Mouse (Mus musculus): ENCODE data around the gene Myl12a. TPM values are rescaled to one million over a fixed set of nuclear protein-coding genes. Genes with fewer than 3 reads are reported as not detected.

Myl12a gene
- total RNA-seq (2021): 10 to 100 TPM; 47.2 to 48.0 TPM
- long read RNA-seq, experiment 1, transcript Myl12a-206 (4 exons, 1,937 nt): major isoform, 46 of 49 reads
- long read RNA-seq, experiment 1, partial matches to known transcripts: 3 of 49 reads
- long read RNA-seq, experiment 1, other reads (novel, unspliced or antisense): 0 of 49 reads
- long read RNA-seq, experiment 2, transcript Myl12a-206 (4 exons, 1,937 nt): major isoform, 33 of 39 reads
- long read RNA-seq, experiment 2, partial matches to known transcripts: 4 of 39 reads
- long read RNA-seq, experiment 2, other reads (novel, unspliced or antisense): 1 of 39 reads

DNA sequence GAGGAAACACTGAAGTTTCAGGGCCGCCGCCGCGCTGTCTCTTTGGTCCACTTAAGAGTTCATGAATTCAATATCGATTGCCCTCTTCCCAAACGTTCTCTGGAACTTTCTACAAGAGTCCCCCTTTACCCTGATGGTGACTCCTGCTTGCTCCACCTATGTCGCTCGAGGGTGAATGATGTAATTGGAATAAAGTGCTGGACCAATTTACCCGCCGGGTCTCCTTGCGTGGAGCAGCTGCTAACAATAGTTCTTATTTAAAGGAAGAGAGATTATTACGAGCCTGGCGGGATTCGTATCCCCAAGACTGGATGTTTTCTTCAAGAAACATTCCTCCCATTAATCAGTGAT, at the start of gene Myl12a:
Myl12a (minus strand) TSS at position 135 of the 351 bp plus-strand sequence.
- intact Hi-C loops (cut with DNase I): loop anchor here (10.0 kb wide), 1 partner anchor 182 kb away; the partner anchor contains the start of gene Lpin2
- no peak for DNase-seq (ENCODE audit: low spot score in 2 of 2)

DNA sequence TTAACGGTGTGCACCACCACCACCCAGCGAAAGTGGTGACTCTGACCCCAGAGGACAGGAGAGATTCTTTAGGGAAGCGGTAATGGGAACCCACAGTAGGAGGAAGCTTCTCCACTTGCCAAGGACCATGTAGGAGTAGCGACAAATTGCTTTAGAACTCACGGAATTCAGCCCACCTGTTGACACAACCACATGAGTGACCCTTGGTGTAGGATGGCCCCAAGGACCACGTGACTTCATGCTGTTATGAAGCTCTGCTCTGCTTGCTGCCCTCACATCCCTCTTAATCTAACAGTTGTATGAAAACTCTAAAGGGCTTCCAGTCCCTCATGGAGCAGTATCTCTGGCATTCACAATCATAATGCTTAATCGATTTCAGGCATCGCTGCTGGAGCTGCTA, 46.6 kb upstream of the Myl12a start:
- intact Hi-C loops (cut with DNase I): no loop called here
- DNase-seq (ENCODE audit: low spot score in 2 of 2): no peak

DNA sequence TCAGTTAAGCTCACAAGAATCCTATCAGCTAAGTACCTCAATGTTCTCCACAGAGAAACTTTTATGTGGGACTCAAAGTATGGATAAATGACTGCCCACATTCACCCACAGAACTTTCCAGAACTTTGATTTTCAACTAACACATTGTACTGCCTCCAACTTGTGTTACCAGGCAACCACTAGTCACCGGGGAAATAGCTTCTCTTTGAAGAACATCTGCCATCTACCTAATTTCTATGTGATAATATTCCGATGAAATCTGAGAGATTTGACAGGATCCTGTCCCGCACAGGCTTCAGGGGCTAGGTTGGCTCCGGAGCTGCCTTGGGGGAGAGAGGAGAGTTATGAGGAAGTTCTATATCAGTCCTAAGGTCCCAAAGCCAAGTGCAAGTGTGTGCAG, 44.2 kb upstream of the Myl12a start:
- no peak for DNase-seq (ENCODE audit: low spot score in 2 of 2)
- intact Hi-C loops (cut with DNase I): no loop called here

DNA sequence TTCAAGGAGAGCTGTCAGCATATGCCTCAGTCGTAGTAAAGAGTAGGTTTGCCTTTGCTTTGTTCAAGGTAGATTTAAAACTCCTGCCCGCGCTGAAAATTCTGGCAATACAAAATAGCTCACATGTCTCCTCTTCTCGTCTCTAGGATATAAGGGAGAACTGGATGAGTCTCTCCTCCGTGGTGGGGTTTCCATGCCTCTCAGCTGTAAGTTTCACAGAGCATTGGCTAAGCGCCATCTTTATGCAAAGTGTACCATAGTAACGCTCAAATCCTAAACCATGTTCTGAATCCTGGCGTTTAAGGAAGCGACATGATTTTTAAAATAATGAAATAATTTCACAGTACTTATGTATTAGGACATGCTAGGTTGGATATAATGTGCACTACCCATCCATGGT, 42.9 kb upstream of the Myl12a start:
- intact Hi-C loops (cut with DNase I): no loop called here
- peak in 1 of 2 experiments; percentile 66 for DNase-seq (ENCODE audit: low spot score in 2 of 2)

DNA sequence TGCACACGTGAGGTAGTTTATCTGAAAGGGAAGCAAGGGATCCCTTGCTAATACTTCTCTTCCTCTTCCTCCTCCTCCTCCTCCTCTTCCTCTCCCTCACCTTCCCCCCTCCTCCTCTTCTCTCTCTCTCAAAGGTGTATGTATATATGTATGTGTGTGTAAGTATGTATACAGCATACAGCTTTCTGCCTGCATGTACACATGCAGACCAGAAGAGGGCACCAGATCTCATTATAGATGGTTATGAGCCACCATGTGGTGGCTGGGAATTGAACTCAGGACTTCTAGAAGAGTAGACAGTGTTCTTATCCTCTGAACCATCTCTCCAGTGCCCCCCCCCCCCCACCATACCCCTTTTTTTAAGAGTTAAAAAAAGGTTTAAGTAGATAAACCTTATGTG, 40.0 kb upstream of the Myl12a start:
- intact Hi-C loops (cut with DNase I): no loop called here
- no peak for DNase-seq (ENCODE audit: low spot score in 2 of 2)

DNA sequence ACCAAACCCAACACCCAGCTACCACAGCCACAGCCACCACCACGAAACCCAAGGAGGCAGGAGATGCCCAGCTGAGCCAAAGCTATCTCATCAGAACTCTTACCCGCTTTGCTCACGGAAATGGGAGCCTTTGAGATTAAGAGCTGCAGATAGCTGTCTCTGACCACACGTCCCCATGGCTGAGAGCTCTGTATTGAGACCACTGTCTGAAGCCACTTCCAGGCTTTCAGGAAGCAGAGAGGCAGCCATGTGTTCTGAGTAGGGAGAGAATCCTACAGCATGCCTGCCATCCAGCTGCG, 37.9 kb upstream of the Myl12a start:
- DNase-seq (ENCODE audit: low spot score in 2 of 2): no peak
- intact Hi-C loops (cut with DNase I): no loop called here

DNA sequence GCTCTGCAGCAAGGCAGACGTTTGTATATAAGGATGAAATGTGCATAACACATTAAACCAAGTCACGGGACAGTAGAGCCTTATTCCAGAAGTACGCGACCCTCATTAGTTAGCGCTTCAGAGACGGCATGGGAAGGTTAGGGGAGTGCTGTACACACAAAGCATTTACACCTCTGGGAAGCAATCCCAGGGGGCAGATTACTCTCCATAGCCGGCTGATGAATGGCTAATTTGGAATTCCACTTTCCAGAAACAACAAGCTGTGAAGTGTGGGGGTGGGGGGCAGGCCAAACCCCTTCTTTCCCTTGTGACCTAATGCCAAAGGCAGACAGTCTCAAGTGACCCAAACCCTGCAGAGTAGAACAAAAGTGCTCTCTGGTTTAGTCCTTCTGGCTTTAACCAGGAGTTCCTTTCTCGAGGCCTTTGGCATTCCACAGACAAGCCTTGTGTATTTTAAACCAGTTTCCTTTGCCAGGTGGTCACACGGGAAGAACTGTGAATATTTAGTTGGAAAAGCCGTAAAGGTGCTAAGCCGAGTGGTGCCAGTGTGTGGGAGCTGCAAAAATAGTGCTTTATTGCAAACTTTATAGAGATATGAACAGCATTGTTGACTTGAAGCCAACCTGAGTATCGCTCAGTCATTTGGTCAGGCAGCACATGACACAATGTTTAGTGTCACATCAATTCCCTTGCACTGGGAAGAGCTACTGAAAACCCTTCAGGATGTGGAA, 37.3 kb upstream of the Myl12a start:
- intact Hi-C loops (cut with DNase I): no loop called here

DNA sequence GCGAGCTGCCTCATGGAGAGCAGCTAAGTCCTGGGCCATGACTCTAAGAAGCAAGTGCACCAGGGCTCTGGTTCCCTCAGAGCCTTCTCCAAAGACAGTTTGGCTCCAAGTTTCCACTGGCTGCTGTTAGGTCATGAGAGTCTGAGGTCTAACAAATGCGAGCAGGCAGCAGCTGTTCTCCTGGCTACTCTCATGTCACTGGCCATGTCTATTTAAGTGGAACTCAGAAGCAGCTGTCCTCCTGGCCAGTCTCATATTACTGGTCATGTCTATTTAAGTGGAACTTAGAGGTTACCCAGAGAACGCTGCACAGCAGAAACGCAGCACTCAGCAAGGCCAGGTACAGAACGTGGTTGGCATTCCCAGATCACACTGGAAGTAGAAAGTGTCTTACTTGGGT, 36.1 kb upstream of the Myl12a start:
- no peak for DNase-seq (ENCODE audit: low spot score in 2 of 2)
- intact Hi-C loops (cut with DNase I): no loop called here

More for the DNA sequence above, 37.3 kb upstream of the Myl12a start:
- DNase-seq (ENCODE audit: low spot score in 2 of 2): peak in 1 of 2 experiments; percentile 33

DNA sequence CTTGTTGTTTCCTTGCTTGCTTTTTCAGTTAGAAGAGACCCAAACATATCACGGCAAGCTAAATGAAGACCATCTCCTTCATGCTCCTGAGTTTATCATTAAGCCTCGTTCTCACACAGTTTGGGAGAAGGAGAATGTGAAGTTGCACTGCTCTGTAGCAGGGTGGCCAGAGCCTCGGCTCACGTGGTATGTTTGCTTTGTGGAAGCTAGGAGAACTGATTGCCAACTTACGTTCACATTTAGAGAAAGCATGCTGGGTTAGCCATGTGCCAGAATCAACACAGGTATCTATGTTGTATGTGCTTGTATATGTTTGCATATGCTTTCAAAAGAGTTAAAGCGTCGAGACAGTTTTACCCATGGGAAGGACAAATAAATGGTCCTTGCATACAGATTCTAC, 34.5 kb upstream of the Myl12a start:
- intact Hi-C loops (cut with DNase I): no loop called here
- DNase-seq (ENCODE audit: low spot score in 2 of 2): no peak

DNA sequence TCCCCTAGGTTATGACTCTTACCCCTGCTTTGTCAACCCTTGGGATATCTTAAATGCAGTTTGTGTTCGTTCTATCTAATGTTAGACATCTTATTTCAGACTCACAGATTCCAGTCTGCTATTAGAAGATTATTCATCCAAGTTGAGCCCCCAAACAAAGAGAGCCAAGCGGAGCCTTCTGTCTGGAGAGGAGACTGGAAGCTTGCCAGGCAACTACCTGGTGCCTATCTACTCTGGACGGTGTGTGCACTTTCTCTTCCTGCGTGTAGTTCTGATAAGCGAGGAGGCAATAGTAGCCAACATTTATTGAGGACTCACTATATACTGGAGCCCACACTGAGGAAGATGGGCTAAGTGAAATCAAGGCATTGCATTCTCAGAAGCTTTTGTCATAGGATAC, 31.8 kb upstream of the Myl12a start:
- DNase-seq (ENCODE audit: low spot score in 2 of 2): no peak
- intact Hi-C loops (cut with DNase I): no loop called here

DNA sequence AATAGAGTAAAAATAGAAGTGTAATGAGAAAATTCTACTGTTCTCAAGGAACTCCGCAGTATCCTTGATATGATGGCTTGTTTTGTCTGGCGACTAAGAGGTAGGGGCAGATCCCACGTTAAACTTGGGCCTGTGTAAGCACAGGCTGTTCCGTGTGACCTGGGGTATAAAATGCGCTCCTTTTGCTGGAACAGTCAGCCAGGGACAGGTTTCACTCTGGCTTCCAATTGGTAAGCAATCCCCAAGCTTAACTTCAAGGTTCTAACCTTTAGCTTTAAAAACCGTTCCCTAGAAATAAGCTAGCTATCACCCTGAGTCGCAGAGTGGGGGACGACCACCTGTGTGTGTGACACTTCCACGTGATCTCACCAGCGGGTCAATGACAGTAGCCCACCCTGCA, 30.0 kb upstream of the Myl12a start:
- no peak for DNase-seq (ENCODE audit: low spot score in 2 of 2)
- intact Hi-C loops (cut with DNase I): no loop called here

DNA sequence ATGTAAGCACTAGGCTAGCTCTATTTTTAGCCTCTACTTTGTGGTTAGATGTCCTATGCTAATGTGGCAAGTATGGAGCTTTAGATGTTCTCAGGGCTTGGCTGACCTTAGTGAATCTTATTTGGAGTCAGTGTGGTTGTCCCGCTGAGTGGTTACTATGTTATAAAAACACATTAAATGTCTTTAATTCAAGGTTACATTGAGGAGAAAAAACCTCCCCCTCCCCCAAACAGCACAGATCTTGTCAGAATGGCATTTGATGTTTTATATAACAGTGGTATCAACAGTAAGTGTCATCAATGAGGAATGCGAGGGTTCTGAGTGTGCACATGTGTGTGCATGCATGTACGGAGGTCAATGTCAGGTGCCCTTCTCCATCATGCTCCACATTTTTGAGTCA, 24.5 kb upstream of the Myl12a start:
- intact Hi-C loops (cut with DNase I): no loop called here
- DNase-seq (ENCODE audit: low spot score in 2 of 2): no peak

DNA sequence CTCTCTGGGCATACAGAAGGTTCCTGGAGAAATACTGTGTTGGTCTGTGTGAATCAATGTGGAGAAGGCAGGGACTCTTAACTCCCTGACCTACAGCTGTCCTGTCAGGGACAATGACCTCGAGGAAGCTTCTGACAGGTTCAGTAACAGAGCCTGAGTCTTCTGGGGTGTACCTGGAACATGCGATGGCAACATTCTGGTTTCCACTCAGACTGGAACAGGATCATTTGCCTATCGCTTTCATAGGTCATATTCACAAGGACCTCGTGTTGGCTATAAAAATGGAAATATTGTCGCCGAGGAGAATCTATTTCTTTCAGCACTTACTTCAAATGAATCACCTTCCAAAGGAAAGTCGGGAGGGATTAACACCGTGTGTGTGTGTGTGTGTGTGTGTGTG, 23.2 kb upstream of the Myl12a start:
- intact Hi-C loops (cut with DNase I): no loop called here
- DNase-seq (ENCODE audit: low spot score in 2 of 2): no peak

DNA sequence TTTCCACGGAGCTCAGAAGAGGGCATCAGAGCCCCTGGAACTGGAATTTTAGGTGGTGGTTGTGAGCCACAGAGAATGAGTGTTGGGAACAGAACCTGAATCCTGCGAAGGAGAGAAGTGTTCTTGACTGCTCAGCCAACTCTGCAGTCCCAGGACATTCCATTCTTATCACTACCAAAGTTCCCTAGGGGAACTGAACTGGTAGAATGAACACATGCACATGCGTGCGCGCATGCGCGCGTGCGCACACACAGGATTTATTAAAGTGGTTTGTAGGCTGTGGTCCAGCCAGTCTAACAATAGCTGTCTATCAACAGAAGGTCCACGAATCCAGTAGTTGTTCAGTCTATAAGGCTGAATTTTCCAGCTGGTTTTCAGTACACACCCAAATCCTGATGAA, 21.4 kb upstream of the Myl12a start:
- DNase-seq (ENCODE audit: low spot score in 2 of 2): no peak
- intact Hi-C loops (cut with DNase I): no loop called here

DNA sequence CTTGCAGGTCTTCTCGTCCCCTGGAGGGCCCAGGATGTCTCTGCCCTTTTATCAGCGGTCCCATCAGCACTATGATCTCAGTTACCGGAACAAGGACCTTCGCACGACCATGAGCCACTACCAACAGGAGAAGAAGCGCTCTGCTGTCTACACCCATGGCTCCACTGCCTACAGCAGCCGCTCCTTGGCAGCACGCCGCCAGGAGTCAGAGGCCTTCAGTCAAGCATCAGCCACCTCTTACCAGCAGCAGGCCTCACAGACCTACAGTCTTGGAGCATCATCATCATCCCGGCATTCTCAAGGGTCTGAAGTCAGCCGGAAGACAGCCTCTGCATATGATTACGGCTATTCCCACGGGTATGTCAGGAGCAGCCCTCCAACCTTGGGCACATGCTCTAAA, 20.2 kb upstream of the Myl12a start:
- DNase-seq (ENCODE audit: low spot score in 2 of 2): no peak
- intact Hi-C loops (cut with DNase I): no loop called here

DNA sequence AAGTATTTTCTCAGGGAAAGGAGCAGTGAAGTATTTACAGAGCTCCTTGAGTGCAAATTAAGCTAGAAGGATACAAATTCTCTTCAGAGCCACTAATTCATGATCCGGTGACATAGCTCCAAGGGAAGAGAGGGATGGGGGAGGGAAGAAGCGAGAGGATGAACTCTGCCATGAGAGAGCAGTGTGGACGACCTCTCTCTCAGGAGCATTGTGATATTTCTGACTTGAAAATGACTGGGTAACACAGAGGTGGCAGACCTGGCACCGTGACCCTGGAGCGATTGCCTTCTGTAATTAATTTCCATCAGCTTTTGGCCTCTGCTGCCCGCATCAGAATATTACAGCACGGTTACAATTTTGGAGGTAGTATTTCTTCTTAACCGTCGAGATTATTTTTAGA, 17.2 kb upstream of the Myl12a start:
- DNase-seq (ENCODE audit: low spot score in 2 of 2): no peak
- intact Hi-C loops (cut with DNase I): no loop called here

DNA sequence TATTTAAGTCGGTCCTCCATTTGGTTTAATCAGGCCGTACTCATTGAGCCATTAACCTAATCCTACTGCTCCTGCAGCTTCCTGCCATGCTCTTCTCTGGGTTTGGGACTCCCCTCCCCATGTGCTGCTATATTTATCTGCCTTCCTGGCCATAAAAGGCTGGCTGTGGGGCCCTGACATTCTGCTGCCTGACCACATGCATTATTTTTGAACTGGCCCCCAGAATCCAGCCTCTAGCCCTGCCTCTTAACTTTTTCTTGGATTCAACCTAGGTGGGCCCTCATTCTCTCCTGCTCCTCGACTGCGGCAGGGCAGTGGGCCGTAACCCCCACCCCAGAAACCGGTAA, 16.6 kb upstream of the Myl12a start:
- DNase-seq (ENCODE audit: low spot score in 2 of 2): no peak
- intact Hi-C loops (cut with DNase I): no loop called here

DNA sequence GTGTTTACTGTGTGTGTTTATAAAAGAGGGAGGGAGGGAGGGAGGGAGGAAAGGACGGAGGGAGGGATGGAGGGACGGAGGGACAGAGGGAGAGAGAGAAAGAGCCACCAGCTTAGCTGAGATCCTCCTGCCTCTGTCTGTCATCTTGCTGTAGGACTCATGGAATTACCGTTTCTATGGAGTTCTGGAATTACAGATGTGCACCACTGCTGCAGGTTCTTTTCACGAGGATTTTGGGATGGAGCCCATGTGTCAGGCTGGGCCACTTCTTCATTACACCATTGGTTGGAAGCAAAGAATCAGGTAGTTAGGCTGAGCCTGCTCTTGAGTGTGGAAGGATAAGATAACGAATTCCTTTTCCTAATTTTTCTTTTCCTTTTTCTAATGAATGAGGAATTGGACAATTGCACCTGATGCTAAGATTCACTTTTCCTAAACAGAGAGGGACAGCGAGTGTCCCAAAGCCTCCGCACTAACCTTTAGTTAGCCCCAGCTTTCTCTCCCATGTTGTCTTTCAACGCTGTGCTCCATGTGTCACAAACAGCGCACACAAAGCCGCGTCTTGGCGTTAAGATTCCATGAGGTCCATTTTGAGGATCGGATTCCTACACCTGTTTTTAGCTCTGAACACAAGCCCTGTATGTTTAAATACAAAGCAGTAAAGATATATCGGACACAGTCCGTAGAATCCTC, 16.1 kb upstream of the Myl12a start:
- no peak for DNase-seq (ENCODE audit: low spot score in 2 of 2)

DNA sequence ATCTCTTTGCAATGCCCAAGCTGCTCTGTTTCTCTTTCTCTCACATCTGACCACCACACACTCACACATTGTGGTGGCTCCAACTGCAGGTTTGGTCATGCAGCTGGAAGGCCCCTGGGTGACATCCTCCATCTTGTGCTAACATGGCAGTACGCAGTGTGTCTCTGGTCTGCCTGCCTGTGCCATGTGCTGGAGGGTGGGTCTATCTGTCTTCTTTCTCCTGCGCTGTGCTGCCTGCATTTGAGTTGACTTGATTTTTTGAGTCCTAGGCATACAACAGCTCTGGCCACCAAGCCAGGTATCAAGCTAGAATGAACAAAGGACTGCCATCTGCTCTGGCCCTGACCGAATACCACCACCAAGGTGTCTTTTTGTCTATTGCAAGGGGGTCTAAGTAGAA, 15.5 kb upstream of the Myl12a start:
- DNase-seq (ENCODE audit: low spot score in 2 of 2): no peak
- intact Hi-C loops (cut with DNase I): no loop called here

More for the DNA sequence above, 16.1 kb upstream of the Myl12a start:
- intact Hi-C loops (cut with DNase I): no loop called here

DNA sequence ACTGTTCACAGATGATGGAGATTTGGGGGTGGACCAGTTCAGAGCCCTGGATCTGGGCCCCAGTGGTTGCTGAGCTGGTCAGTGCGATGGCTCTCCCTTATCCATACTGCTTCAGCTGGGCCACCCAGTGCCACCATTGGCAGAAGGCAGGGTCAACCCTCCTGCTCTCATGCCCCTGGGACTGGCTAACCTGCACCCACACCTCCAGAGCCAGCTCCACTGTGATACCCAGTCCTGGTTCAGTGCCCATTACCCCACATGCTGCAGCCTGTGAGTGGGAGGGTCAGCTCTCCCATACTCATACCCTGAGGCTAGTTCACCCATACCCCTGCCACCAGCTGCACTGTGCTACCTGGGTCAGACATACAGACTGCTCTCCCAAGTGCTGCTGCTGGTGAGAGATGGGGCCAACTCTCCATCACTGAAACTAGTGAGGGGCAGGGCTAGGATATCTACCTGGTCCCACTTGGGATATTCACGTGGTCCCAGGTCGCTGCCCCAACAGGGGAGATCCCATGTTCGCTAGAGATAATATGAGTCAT, 14.8 kb upstream of the Myl12a start:
- no peak for DNase-seq (ENCODE audit: low spot score in 2 of 2)
- intact Hi-C loops (cut with DNase I): no loop called here

DNA sequence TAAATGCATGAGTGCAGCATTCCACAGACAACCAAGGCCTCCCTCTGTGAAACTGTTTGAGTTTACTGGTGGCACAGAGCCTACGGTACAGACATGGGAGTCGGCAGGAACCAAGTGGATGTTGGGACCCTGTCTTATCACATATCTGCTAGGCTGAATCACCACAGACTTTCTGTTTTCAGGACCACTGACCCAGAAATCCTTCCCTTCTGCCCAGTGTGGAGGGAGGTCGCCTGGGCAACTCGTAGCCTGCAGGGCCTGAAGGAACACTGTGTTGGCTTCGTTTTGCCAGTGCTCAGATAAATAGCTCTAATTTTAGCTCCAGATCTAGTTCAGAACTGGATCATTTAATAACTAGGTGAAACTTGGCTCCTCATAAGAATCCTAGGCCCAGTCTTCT, 12.2 kb upstream of the Myl12a start:
- intact Hi-C loops (cut with DNase I): no loop called here
- DNase-seq (ENCODE audit: low spot score in 2 of 2): no peak

Data from left cerebral cortex, postnatal 14 days (tissue).